Mouse (Mus musculus): Measurements from ENCODE around the gene Il18bp.

Gene Il18bp

GRCm38 (mm10) chr7:102000921-102001630 lies 17.4 kb downstream of the Il18bp start:
- no peak for DNase-seq (ENCODE audit: low read depth)

- no peak for DNase-seq (ENCODE audit: low read depth)
These were observed 18.2 kb downstream of the Il18bp start for GRCm38 (mm10) chr7:102000296-102000695.

DNA sequence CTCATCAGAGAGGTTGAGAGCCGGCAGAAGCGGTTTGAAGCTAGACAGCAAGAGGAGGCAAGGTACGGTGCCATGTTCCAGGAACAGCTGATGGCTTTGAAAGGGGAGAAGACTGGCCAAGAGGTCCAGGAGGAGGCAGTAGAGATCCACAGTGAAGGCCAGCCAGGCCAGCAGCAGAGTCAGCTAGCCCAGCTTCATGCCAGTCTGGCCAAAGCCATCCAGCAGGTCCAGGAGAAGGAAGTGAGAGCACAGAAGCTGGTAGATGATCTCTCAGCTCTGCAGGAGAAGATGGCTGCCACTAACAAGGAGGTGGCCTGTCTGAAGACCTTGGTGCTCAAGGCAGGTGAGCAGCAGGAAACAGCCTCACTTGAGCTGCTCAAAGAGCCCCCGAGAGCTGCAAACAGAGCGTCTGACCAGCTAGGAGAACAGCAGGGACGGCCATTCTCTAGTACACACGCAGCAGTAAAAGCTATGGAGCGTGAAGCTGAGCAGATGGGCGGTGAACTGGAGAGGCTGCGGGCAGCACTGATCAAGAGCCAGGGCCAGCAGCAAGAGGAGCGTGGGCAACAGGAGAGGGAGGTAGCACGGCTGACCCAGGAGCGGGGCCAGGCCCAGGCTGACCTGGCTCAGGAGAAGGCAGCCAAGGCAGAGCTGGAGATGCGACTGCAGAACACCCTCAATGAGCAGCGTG lies 18.9 kb downstream of the Il18bp start:
- DNase-seq (ENCODE audit: low read depth) = no peak

DNA sequence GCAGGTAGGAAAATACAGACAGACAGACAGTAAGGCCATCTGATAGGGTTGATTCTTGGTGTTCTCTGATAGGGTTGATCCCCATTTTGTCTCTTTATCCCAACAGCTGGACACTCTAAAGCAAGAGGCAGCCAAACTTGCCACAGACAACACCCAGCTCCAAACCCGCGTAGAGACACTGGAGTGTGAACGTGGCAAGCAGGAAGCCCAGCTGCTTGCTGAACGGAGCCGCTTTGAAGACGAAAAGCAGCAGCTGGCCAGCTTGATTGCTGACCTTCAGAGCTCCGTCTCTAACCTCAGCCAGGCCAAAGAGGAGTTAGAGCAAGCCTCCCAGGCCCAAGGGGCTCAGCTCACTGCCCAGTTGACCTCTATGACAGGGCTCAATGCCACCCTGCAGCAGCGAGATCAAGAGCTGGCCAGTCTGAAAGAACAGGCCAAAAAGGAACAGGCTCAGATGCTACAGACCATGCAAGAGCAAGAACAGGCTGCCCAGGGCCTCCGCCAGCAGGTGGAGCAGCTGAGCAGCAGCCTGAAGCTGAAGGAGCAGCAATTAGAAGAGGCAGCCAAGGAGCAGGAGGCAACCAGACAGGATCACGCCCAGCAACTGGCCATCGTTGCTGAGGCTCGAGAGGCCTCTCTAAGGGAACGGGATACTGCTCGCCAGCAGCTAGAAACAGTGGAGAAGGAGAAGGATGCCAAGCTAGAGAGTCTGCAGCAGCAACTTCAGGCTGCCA lies 20.1 kb downstream of the Il18bp start:
- peak; percentile 62 for DNase-seq (ENCODE audit: low read depth)

DNA sequence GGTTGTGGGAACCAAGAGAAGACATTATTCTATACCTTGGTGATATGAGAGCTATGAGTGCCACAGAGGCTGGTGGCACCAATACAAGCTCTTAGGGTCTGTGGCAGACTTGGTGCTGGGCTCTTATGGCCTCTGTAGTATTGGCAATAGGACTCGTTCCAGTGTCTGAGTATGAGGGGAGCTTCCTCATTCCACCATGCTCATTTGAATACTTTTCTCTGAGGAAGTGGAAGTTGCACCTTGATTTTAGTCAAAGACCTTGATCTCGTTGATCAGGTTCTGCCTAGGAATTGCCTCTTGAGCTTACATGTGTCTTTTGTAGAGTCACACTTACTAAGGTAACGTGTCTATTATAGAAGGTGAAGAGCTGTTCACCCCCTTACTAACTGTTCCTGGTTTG lies 24.2 kb downstream of the Il18bp start:
- DNase-seq (ENCODE audit: low read depth) = no peak

- DNase-seq (ENCODE audit: low read depth) = no peak
These were observed 33.4 kb downstream of the Il18bp start for GRCm38 (mm10) chr7:101985081-101985480.

DNA sequence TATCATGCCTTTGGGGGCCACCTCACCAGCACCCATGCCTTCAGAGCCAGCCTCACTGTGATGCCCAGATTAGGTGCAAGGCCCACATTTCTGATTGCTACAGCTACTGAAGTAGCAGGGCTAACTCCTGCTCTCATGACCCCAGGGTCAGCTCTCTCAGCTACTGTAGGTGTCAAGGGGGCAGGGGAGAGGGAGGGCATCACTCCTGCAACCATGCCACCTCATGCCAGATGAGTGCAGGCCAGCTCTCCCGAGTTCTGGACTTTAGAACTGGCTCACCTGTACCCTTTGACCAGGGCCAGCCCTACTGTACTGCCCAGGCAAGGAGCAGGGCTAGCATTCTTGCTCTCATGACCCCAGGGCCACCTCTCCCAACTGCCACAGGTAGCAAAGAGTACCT lies 35.8 kb downstream of the Il18bp start:
- DNase-seq (ENCODE audit: low read depth) = no peak

GRCm38 (mm10) chr7:101974505-101974904 lies 44.0 kb downstream of the Il18bp start:
- no peak for DNase-seq (ENCODE audit: low read depth)

- no peak for DNase-seq (ENCODE audit: low read depth)
These were observed 44.8 kb downstream of the Il18bp start for GRCm38 (mm10) chr7:101973730-101974129.

DNA sequence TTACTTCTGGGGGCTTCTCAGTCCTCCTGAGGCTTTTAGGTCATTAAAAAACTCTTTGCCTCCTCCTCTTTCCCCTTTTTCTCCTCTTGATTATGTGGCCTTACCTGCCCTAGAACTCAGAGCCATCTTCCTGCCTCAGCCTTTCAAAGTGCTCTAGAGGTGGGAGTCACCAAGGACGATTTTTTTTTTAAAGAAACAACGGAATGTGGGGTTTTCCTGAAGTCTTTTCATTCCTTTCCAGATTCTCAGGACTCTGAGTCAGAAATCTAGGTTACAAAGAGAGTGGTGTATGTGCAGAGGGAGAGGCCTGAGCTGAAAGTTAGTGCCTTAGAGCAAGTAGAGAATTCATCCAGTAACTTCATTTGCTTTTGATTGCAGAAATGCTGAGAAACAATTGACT lies 46.8 kb downstream of the Il18bp start:
- DNase-seq (ENCODE audit: low read depth) = no peak

GRCm38 (mm10) chr7:101970821-101971461 lies 47.5 kb downstream of the Il18bp start:
- peak; percentile 51 for DNase-seq (ENCODE audit: low read depth)

GRCm38 (mm10) chr7:101970429-101970775 lies 48.1 kb downstream of the Il18bp start:
- peak; percentile 81 for DNase-seq (ENCODE audit: low read depth)

- DNase-seq (ENCODE audit: low read depth) = peak; percentile 61
These were observed 48.6 kb downstream of the Il18bp start for GRCm38 (mm10) chr7:101969694-101970428.

DNA sequence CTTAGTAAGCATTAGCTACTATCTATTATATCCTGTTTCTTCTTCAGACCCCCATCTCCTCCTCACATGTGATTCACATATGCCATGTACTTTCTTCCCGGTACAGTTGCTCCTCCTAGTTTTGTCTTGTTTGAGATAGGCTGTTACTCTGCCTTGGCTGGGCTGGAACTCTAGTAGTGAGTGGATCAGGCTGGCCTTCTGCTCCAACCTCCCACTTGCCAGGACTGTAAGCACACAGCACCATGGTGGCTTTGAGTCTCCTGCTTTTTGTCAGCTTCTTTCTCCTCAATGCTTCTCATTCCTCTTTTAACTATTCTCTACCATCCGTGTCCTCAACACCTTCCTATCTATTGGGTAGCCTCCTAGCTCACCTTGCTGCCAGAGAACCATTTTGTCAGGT lies 49.7 kb downstream of the Il18bp start:
- no peak for DNase-seq (ENCODE audit: low read depth)

- no peak for DNase-seq (ENCODE audit: low read depth)
These were observed 51.2 kb downstream of the Il18bp start for GRCm38 (mm10) chr7:101967256-101967655.

DNA sequence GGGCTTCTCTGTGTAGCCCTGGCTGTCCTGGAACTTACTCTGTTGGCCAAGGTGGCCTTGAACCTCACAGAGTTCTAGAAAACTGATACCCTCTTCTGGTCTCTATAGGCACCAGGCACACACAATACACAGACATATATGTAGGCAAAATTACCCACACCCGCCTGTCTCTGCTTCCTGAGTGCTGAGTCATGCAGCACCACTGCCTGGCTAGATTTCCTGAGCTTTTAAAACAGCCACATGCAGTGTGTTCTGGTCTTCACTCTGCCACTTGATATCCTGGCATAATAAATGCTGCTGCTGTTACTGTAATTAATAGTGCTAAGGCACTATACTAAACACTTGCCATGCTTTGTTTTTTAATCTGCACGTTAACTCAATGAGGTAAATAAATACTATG lies 52.9 kb downstream of the Il18bp start:
- DNase-seq (ENCODE audit: low read depth) = peak; percentile 32

All from c-Kit-positive CD71-positive TER-119-negative erythroid progenitor cells, embryonic 14.5 days (primary cell).